Mouse (Mus musculus) E14TG2a.4 (cell line): ENCODE results near the gene Slc25a19.

Experiments
- CTCF ChIP-seq: conservative IDR thresholded peaks from 2 replicates; pipeline ENCODE4 v1.5.1; 2014; ENCODE audit warnings: low read length
- POU5F1 ChIP-seq: IDR thresholded peaks from 2 replicates; pipeline ENCODE4 v1.6.1; 2014; ENCODE audit warnings: low read length, borderline replicate concordance

- TF ChIP-seq CTCF (no peak), POU5F1 (no peak)
Measured at GRCm38 (mm10) chr11:115600743-115601142, 27.4 kb downstream of the Slc25a19 start.
